Mouse (Mus musculus): ENCODE results near the gene Kif26a. TPM values are rescaled to one million over a fixed set of nuclear protein-coding genes. Genes with fewer than 3 reads are reported as not detected.

The Kif26a gene
- polyA plus RNA-seq, 1 experiment from 2014 or later = 3.5 TPM

DNA sequence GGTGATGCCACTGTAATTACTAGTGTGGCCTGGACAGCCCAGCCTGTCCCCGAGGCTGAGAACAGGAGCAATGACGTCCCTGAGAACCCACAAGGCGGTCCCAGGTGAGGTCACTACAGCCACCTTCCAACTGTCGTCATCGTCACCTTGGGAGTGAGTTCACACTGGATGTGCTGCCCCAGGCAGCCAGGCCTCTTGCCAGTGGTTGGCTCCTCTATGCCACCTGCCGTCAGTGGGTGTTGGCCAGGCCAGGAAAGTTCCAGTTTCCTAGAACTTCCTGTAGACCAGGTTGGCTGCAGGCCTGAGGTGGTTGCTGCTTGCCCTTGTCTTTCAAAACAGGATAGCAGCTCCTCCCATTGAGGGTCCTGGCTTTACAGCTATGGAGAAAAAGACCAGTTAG lies 40.9 kb downstream of the Kif26a start:
- no peak for ATAC-seq (ENCODE audit: insufficient read depth, low FRiP score)
- Histone ChIP-seq H3K4me3 (replicated peaks; ENCODE audit: low read length) (no peak overlapping the region), H3K27ac (ENCODE audit: low read length) (no peak overlapping the region), H3K36me3 (ENCODE audit: control insufficient read depth, insufficient read depth, low read length) (no peaks in the 10 kb centered on the region), H3K27me3 (ENCODE audit: control insufficient read depth, insufficient read depth, low read length) (no peaks in the 10 kb centered on the region), H3K9me3 (replicated peaks; ENCODE audit: control insufficient read depth, low read length) (no peaks in the 10 kb centered on the region), H3K9ac (ENCODE audit: low read length) (no peak overlapping the region), H3K4me1 (ENCODE audit: control insufficient read depth, insufficient read depth, low read length) (peaks cover 21% of the 10 kb centered on the region), H3K4me2 (ENCODE audit: low read depth, low read length) (no peak overlapping the region)
- 78% methylated on average over 6 of the region's 6 CpGs for WGBS

DNA sequence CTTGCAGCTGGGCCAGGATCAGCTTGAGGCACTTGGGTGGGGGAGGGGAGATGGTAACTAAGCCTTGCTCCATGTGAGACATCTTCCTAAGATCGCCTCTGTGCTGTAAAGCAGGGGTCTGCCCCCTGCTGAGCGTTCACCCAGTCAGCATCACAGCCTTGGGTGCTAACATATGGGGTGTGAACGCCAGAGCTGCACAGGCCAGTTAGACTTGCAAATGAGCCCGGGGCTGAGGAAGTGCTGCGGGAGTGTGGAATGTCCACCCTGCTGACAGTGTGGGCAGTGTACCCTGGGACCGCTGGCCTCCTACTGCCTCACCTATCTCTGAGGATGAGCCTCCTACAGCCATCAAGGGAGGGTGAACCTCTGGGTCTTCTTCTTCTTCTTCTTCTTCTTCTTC lies 45.7 kb downstream of the Kif26a start:
- no peaks in the 10 kb centered on the region for H3K36me3 ChIP-seq (ENCODE audit: control insufficient read depth, insufficient read depth, low read length)
- H3K4me3 ChIP-seq (replicated peaks; ENCODE audit: low read length) = no peak overlapping the region
- H3K4me2 ChIP-seq (ENCODE audit: low read depth, low read length) = no peak overlapping the region
- ATAC-seq (ENCODE audit: insufficient read depth, low FRiP score) = no peak
- H3K9ac ChIP-seq (ENCODE audit: low read length) = no peak overlapping the region
- no peaks in the 10 kb centered on the region for H3K9me3 ChIP-seq (replicated peaks; ENCODE audit: control insufficient read depth, low read length)
- WGBS = 29% methylated on average over 6 of the region's 6 CpGs
- no peak overlapping the region for H3K27ac ChIP-seq (ENCODE audit: low read length)
- no peaks in the 10 kb centered on the region for H3K27me3 ChIP-seq (ENCODE audit: control insufficient read depth, insufficient read depth, low read length)
- H3K4me1 ChIP-seq (ENCODE audit: control insufficient read depth, insufficient read depth, low read length) = peaks cover 5% of the 10 kb centered on the region

DNA sequence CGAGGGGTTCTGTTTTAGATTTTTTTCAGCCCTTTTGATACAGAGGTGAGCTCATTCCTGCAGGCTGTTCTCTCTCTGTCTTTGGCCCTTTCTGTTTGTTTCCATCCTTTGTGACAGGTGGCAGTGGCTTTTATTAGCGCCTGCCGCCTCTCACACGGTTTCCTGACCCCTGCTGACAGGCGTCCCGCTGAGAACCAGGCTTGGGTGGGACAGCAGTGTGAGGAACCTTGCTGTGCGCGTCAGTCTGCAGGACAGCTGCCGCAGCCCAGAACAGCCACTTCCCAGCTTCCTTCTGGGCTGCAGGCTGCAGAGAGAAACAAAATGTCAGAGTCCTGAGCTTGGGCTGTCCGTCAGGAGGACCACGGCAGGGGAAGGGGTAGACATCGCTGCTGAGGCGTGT lies 49.0 kb downstream of the Kif26a start:
- Histone ChIP-seq H3K4me2 (ENCODE audit: low read depth, low read length) (peak overlapping the region; percentile 37), H3K9ac (ENCODE audit: low read length) (0 out of 2 replicates have a peak overlapping the region, but pooled peaks have one; percentile 34), H3K27me3 (ENCODE audit: control insufficient read depth, insufficient read depth, low read length) (no peaks in the 10 kb centered on the region), H3K4me3 (replicated peaks; ENCODE audit: low read length) (no peak overlapping the region), H3K36me3 (ENCODE audit: control insufficient read depth, insufficient read depth, low read length) (no peaks in the 10 kb centered on the region), H3K9me3 (replicated peaks; ENCODE audit: control insufficient read depth, low read length) (no peaks in the 10 kb centered on the region), H3K4me1 (ENCODE audit: control insufficient read depth, insufficient read depth, low read length) (peaks cover 5% of the 10 kb centered on the region), H3K27ac (ENCODE audit: low read length) (no peak overlapping the region)
- 4% methylated on average over 13 of the region's 13 CpGs for WGBS
- ATAC-seq (ENCODE audit: insufficient read depth, low FRiP score) = no peak

DNA sequence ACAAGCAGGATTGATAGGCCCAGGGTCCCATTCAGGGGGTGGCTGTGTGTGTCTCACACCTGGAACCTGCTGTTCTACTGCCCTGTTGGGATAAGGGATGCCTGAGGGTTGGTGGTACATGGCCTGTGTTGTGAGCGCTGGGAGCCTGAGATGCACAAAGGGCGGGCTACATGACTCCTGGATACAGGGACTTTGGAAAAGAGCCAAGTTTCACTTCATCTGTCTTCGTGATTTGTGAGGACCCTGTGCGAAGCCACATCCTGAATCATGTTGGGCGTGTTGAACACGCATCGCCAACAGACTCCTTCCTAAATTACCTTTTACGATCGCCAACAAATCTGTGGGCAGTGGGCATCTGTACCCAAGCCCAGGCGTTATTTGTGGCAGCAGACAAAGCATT lies 50.6 kb downstream of the Kif26a start:
- H3K27me3 ChIP-seq (ENCODE audit: control insufficient read depth, insufficient read depth, low read length) = no peaks in the 10 kb centered on the region
- no peak overlapping the region for H3K9ac ChIP-seq (ENCODE audit: low read length)
- peaks cover 5% of the 10 kb centered on the region for H3K4me1 ChIP-seq (ENCODE audit: control insufficient read depth, insufficient read depth, low read length)
- no peak overlapping the region for H3K4me2 ChIP-seq (ENCODE audit: low read depth, low read length)
- no peak overlapping the region for H3K4me3 ChIP-seq (replicated peaks; ENCODE audit: low read length)
- H3K9me3 ChIP-seq (replicated peaks; ENCODE audit: control insufficient read depth, low read length) = no peaks in the 10 kb centered on the region
- H3K36me3 ChIP-seq (ENCODE audit: control insufficient read depth, insufficient read depth, low read length) = no peaks in the 10 kb centered on the region
- ATAC-seq (ENCODE audit: insufficient read depth, low FRiP score) = 0 out of 2 replicates have a peak, but pooled peaks have one; percentile 4
- H3K27ac ChIP-seq (ENCODE audit: low read length) = no peak overlapping the region
- 76% methylated on average over 10 of the region's 10 CpGs for WGBS

DNA sequence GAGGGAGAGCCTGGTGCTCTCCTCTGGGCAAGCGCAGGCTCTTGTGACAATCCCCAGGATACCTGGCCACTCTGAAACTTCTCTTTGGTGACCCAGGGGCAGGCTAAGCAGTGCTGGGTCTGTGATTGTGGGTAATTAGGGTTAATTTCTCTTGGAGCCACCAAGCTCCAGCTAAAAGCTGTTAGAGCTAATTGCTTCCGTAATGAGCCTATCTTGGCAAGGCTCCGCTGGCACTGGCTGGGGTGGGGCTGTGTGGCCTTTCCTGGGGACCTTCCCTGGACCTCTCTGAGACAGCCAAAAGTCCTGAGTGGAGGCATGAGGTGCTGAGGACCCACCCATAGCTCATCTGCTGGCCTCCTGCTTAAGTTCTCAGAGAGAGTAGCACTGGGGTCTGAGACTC lies 53.4 kb downstream of the Kif26a start:
- Histone ChIP-seq H3K4me2 (ENCODE audit: low read depth, low read length) (no peak overlapping the region), H3K4me1 (ENCODE audit: control insufficient read depth, insufficient read depth, low read length) (peaks cover 5% of the 10 kb centered on the region), H3K27ac (ENCODE audit: low read length) (no peak overlapping the region), H3K9me3 (replicated peaks; ENCODE audit: control insufficient read depth, low read length) (no peaks in the 10 kb centered on the region), H3K4me3 (replicated peaks; ENCODE audit: low read length) (no peak overlapping the region), H3K27me3 (ENCODE audit: control insufficient read depth, insufficient read depth, low read length) (no peaks in the 10 kb centered on the region), H3K36me3 (ENCODE audit: control insufficient read depth, insufficient read depth, low read length) (no peaks in the 10 kb centered on the region), H3K9ac (ENCODE audit: low read length) (no peak overlapping the region)
- WGBS = 56% methylated on average over 3 of the region's 3 CpGs
- ATAC-seq (ENCODE audit: insufficient read depth, low FRiP score) = no peak

DNA sequence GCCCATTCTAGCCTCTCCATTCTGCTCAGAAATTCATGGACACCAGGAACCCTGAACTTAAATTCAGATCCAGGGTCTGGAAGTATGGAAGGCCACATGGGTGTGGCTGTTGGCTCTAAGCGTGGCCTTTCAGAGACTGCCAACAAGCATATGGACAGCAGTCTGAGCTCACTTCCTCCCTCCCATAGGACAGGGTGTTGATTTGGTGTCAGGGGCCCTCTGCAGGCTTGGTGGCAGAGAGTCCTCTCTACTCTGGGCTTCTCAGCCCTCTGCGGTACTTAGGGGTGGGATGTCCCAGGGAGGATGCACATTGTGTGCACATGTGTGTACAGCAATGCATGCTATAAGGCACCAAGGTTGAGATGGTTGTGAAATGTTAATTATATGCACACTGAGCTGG lies 54.0 kb downstream of the Kif26a start:
- no peak overlapping the region for H3K9ac ChIP-seq (ENCODE audit: low read length)
- H3K9me3 ChIP-seq (replicated peaks; ENCODE audit: control insufficient read depth, low read length) = no peaks in the 10 kb centered on the region
- no peak overlapping the region for H3K27ac ChIP-seq (ENCODE audit: low read length)
- no peaks in the 10 kb centered on the region for H3K27me3 ChIP-seq (ENCODE audit: control insufficient read depth, insufficient read depth, low read length)
- peak; percentile 37; the same call in 1 of the 2 replicates for ATAC-seq (ENCODE audit: insufficient read depth, low FRiP score)
- H3K4me3 ChIP-seq (replicated peaks; ENCODE audit: low read length) = no peak overlapping the region
- no peak overlapping the region for H3K4me2 ChIP-seq (ENCODE audit: low read depth, low read length)
- no peaks in the 10 kb centered on the region for H3K36me3 ChIP-seq (ENCODE audit: control insufficient read depth, insufficient read depth, low read length)
- 46% methylated on average over 2 of the region's 2 CpGs for WGBS
- H3K4me1 ChIP-seq (ENCODE audit: control insufficient read depth, insufficient read depth, low read length) = peaks cover 2% of the 10 kb centered on the region

DNA sequence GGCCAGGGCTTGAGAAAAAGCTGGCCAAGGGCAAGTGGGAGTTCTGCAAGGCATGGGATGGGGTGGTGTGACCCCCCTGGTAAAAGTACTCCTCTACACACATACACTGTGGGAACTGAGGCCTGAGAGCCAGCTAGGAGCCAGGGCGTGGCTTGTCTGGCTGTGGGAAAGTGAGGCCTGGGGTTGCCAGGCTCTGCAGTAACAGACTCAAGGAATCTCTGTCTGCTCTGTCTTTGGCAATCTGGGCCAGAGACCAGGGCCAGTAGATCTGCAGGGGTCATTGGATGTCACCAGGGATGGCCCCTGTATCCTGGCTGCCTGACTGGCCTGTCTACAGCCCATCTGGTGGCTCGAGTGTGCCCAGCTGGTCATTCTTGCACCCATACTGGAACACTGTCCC lies 61.2 kb downstream of the Kif26a start:
- no peak overlapping the region for H3K27ac ChIP-seq (ENCODE audit: low read length)
- H3K4me3 ChIP-seq (replicated peaks; ENCODE audit: low read length) = no peak overlapping the region
- H3K4me2 ChIP-seq (ENCODE audit: low read depth, low read length) = no peak overlapping the region
- no peaks in the 10 kb centered on the region for H3K4me1 ChIP-seq (ENCODE audit: control insufficient read depth, insufficient read depth, low read length)
- no peak for ATAC-seq (ENCODE audit: insufficient read depth, low FRiP score)
- H3K36me3 ChIP-seq (ENCODE audit: control insufficient read depth, insufficient read depth, low read length) = no peaks in the 10 kb centered on the region
- H3K27me3 ChIP-seq (ENCODE audit: control insufficient read depth, insufficient read depth, low read length) = no peaks in the 10 kb centered on the region
- 81% methylated on average over 2 of the region's 2 CpGs for WGBS
- H3K9me3 ChIP-seq (replicated peaks; ENCODE audit: control insufficient read depth, low read length) = no peaks in the 10 kb centered on the region
- H3K9ac ChIP-seq (ENCODE audit: low read length) = no peak overlapping the region

DNA sequence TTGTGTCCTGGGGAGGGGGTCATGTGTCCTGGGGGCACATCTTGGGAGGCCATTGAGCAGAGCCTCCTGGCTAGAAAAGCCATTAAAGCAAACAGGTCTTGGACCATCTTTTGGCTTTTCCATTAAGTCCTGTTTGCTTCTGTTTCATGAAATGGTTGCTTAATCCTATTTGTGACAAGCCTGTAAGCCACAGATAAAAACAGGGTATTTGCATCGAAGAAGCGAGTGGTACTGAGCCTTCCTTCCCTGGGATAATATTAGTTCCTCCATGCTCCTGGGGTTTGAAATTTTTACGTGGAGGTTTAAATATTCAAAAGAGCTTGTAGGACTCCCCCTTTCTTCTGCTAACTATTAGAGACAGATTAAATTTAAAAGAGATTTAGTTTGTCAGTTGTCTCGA lies 61.7 kb downstream of the Kif26a start:
- no peak for ATAC-seq (ENCODE audit: insufficient read depth, low FRiP score)

DNA sequence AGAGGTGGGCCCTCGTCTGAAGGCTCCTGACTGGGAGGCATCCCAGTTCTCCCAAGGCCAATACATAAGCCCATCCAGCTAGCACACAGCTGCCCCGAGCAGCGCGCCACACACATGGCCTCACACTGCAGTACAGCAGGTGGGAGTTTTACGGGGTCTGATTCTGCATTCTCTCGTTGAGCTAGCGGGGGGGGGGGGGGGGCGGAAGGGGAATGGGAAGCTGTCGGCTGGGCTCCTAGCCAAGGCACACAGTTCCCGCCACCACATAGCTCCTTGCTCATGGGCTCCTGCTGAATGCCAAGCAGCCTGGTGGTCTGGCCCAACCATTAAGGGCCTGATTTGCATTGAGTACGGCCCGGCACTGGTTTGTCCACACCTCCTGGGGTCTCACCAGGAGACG lies 64.6 kb downstream of the Kif26a start:
- no peak overlapping the region for H3K4me2 ChIP-seq (ENCODE audit: low read depth, low read length)
- WGBS = 48% methylated on average over 12 of the region's 13 CpGs
- H3K36me3 ChIP-seq (ENCODE audit: control insufficient read depth, insufficient read depth, low read length) = no peaks in the 10 kb centered on the region
- H3K4me3 ChIP-seq (replicated peaks; ENCODE audit: low read length) = no peak overlapping the region
- no peaks in the 10 kb centered on the region for H3K9me3 ChIP-seq (replicated peaks; ENCODE audit: control insufficient read depth, low read length)
- H3K27ac ChIP-seq (ENCODE audit: low read length) = no peak overlapping the region
- no peak overlapping the region for H3K9ac ChIP-seq (ENCODE audit: low read length)
- no peak for ATAC-seq (ENCODE audit: insufficient read depth, low FRiP score)
- no peaks in the 10 kb centered on the region for H3K4me1 ChIP-seq (ENCODE audit: control insufficient read depth, insufficient read depth, low read length)
- no peaks in the 10 kb centered on the region for H3K27me3 ChIP-seq (ENCODE audit: control insufficient read depth, insufficient read depth, low read length)

More for the DNA sequence above, 61.7 kb downstream of the Kif26a start:
- no peak overlapping the region for H3K9ac ChIP-seq (ENCODE audit: low read length)
- no peak overlapping the region for H3K4me3 ChIP-seq (replicated peaks; ENCODE audit: low read length)
- H3K27me3 ChIP-seq (ENCODE audit: control insufficient read depth, insufficient read depth, low read length) = no peaks in the 10 kb centered on the region
- no peak overlapping the region for H3K4me2 ChIP-seq (ENCODE audit: low read depth, low read length)
- H3K9me3 ChIP-seq (replicated peaks; ENCODE audit: control insufficient read depth, low read length) = no peaks in the 10 kb centered on the region
- H3K4me1 ChIP-seq (ENCODE audit: control insufficient read depth, insufficient read depth, low read length) = no peaks in the 10 kb centered on the region
- WGBS = 70% methylated on average over 4 of the region's 4 CpGs
- no peak overlapping the region for H3K27ac ChIP-seq (ENCODE audit: low read length)
- no peaks in the 10 kb centered on the region for H3K36me3 ChIP-seq (ENCODE audit: control insufficient read depth, insufficient read depth, low read length)

DNA sequence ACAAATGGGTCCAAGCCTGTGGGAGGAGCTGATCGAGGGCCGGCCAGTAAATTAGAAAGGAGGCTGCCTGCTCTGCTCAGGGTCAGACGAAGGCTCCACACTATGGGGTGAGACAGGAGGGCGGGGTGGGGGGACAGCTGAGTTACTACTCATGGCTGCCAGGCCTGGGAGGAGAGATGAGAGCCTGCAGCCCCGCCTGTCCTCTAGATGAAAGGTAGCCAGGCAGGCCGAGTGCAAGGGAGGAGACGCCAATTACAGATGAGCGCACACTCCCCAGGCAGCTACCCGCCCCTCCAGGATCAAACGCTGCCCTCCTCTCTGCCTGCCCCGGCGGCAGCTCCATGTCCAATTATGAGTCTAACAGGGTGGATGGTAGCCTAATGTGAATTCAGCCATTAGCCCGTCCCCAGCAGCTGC lies 68.4 kb downstream of the Kif26a start:
- Histone ChIP-seq H3K36me3 (ENCODE audit: control insufficient read depth, insufficient read depth, low read length) (no peaks in the 10 kb centered on the region), H3K27ac (ENCODE audit: low read length) (no peak overlapping the region), H3K9me3 (replicated peaks; ENCODE audit: control insufficient read depth, low read length) (no peaks in the 10 kb centered on the region), H3K4me2 (ENCODE audit: low read depth, low read length) (no peak overlapping the region), H3K9ac (ENCODE audit: low read length) (no peak overlapping the region), H3K4me1 (ENCODE audit: control insufficient read depth, insufficient read depth, low read length) (no peaks in the 10 kb centered on the region), H3K4me3 (replicated peaks; ENCODE audit: low read length) (no peak overlapping the region), H3K27me3 (ENCODE audit: control insufficient read depth, insufficient read depth, low read length) (no peaks in the 10 kb centered on the region)
- 33% methylated on average over 13 of the region's 13 CpGs for WGBS
- peak; percentile 17; the same call in 1 of the 2 replicates for ATAC-seq (ENCODE audit: insufficient read depth, low FRiP score)

All from stomach, embryonic 16.5 days (tissue).